Mouse (Mus musculus): ENCODE measurements around the gene Gsap. TPM values are rescaled to one million over a fixed set of nuclear protein-coding genes. Genes with fewer than 3 reads are reported as not detected.
"Not testable (repeated sequence)": the region's sequence is repeated elsewhere in the genome, so short reads cannot be mapped to it uniquely, and the experiment has no call there.

Gsap gene
- total RNA-seq, 4 experiments from 2014 or later: 5.7 to 13.5 (median 9.9) TPM

DNA sequence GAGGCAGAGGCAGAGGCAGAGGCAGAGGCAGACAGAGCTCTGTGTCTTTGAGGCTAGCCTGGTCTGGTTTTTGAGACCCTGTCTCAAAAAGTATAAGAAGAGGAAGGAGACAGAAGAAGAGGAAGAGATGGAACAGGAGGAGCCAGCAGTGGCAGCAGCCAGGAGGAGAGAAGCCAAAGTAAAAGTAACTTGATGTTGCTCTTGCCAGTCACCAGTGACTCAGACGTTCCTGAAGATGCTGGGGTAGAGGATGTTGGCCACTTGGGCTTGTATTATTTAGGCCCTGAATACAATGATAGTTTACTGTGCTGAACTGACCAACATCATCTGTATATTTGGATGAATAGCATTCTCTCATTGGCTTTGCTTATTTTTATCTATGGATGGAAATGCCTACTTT is 142.5 kb downstream of the Gsap start:
- no peak for DNase-seq

DNA sequence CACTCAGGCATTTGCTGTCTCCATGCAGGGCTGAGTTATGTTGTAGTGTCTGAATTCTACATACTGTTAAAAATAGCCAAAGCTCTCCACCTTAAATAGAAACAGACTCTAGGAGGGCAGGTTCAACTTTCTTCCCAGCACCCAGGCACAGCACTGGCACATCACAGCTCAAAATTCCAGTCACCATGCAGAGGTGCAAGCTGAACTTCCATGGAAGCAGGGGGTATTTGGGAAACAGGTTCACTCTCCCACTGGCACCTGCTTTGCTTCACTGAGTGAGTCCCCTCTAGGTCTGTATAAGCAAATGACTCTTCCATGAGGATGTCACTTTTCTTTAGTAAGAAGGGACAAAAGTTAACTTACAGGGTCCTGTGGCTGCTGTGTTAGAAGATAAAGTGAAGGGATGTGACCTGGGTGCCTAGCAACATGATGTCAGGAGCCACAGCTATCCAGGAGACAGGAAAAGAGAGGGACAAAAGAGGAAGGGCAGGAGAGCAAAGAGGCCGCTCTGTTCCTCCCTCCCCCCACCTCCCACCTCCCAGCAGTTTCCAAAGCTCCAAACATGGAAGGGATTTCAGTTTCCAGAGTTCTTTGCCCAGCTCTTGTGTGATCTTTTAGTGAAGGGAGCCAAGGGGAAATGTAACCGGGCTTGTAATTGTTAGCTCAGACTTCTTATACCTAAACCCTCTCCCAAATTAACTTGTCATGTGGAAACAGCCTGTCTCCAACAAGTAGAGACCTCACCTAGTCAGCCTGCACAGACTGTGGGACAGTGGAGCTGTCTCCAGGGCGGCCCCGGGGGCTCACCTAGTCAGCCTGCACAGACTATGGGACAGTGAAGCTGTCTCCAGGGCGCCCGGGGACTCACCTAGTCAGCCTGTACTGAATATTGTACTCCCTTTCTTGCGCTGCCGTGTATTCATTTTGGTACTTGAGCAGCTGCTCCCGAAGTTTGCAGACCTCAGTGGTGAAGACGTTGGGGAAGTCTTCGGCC is 143.9 kb downstream of the Gsap start:
- no peak for DNase-seq

DNA sequence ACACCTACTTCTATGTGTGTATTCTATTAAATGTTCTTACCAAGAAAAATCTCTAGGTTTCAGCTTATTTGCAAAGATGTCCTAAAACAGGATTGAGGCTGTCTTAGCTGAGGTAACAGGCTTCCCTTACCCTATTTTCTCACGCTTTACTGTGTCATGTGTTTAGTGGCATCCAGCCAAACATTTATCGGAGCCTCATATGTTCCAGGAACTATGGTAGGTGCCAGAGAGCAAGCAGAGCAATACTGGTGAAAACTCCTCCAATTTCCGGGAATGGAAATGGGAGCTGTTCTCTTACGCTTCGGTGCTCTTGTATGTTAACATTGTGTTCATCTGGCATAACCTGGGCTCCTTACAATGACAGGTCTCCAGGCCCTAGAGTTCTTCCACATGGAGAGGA is 145.6 kb downstream of the Gsap start:
- no peak for DNase-seq

DNA sequence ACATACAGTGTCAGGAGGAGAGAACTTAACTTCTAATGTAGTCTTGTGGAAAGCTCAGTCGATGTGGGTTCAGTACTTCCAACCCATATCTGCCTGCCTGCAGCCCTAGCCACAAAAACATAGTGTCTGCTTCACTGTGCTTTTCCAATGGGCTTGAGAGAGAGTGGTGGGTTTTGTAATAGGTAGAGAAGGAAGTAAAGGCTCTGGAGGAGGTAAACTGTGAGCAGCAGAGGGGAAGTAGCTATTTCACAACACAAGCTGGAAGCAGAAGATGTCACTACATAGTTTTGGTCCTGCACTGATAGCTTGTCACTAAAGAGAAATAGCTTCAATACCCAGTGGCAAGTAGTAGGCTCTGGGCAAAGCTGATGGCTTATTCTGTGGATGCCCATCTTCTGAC is 146.1 kb downstream of the Gsap start:
- no peak for DNase-seq

DNA sequence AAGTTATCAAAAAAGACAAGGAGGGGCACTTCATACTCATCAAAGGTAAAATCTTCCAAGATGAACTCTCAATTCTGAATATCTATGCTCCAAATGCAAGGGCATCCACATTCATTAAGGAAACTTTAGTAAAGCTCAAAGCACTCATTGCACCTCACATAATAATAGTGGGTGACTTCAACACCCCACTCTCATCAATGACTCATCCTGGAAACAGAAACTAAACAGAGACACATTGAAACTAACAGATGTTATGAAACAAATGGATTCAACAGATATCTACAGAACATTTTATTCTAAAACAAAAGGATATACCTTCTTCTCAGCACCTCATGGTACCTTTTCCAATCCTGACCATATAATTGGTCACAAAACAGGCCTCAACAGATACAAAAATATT is 156.2 kb downstream of the Gsap start:
- not testable (repeated sequence) for DNase-seq

DNA sequence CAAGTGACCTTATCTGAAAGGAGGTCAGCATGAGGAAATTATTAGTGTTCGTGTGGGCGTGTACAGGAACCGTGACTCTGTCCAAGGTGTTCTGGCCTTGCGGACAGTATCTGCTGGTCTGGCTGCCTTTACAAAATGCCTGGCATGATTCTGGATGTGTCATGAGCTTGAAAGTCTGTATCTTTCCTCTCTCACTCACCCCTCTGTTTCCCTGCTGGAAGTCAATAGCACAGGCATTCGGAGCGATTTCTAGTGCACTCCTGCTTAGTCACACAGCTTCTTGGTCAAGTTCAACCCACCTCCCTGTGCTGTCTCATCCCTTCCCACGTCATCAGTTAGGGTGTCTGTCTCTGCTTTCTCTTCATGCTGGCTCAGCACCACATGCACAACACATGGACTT is 162.3 kb downstream of the Gsap start:
- DNase-seq: peak; percentile 47

DNA sequence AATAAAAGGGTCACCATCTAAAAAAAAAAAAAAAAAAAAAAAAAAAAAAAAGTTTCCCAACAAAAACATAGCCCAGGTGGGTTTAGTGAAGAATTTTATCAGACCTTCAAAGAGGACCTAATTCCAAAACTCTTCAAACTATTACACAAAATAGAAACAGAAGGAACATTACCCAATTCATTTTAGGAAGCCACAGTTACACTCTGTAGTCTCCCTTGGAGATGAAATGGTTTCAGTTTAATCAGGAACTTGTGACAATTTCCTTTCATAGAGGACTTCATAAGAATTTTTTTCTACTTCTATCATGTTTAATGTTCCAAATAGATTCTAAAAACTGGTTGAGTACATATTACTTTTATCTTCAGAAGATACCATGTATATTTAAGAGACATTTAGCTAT is 165.6 kb downstream of the Gsap start:
- no peak for DNase-seq

DNA sequence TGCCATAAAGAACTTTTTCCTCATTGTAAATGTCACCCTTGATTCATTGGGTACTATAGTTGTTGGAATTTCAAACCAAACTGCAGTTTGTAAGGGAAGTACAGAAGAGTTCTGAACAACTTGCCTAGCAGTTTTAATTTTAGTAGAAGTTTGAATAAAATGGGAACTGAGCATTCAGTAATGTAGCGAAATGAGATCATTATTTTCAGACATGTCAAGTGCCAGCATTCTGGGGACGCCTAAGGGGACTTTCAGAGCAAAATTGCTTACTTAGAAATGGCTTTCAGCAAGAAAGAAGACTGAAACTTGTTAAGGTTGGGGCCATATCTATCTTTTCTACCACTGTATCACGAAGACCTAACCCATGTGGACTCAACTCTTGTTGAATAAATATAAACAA is 172.6 kb downstream of the Gsap start:
- no peak for DNase-seq

DNA sequence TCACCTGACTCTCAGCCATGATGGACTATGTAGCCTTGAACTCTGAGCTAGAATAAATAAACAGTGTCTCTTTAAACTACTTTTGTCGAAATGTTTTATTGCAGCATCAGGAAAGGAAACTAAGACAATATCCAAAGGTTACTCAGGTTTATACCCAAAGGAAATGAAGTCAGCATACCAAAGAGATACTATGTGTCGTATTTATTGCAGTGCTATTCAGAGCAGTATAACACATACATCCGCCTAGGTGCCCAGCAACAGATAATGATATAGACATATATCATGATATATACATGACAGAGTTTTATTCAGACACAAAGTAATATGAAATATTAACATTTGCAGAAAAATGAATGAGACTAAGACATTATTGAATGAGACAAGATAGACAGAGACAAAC is 177.3 kb downstream of the Gsap start:
- DNase-seq: no peak

Other genes with a start within 250 kb of the Gsap start
- gene Rsbn1l, start 229.9 kb upstream of the Gsap start, total RNA-seq (2022): 10 to 100 TPM; 14.6 to 21.7 (median 16.6) TPM
- 10 to 100 TPM; 49.1 to 66.5 (median 62.2) TPM for gene Ptpn12, start 130.3 kb upstream of the Gsap start, total RNA-seq (2022)
- 10 to 100 TPM in 2 of 4 experiments, 1 to 10 TPM in 2; 6.8 to 19.1 (median 11.5) TPM for gene Fgl2, start 186.4 kb downstream of the Gsap start, total RNA-seq (2022)
- under 1 TPM in 3 of 4 experiments, not detected in 1; 0.12 to 0.37 (median 0.28) TPM for gene Ccdc146, start 238.4 kb downstream of the Gsap start, total RNA-seq (2022)
- 10 to 100 TPM; 14.7 to 19.2 (median 16.1) TPM for gene Fam185a, start 238.7 kb downstream of the Gsap start, total RNA-seq (2022)

All from adrenal gland, adult 8-10 months (tissue).